Mouse (Mus musculus) intestine, embryonic 14.5 days (tissue): ENCODE results near the gene Tchhl1. TPM values are rescaled to one million over a fixed set of nuclear protein-coding genes. Genes with fewer than 3 reads are reported as not detected.
"Not testable (repeated sequence)": the region's sequence is repeated elsewhere in the genome, so short reads cannot be mapped to it uniquely, and the experiment has no call there.

Experiments used
- ATAC-seq: fragments of 200-750 bp; cut with Nextera tagmentation; replicated peaks from 2 replicates; pipeline ENCODE4 v1.8.0; 2017; ENCODE audit warnings: low read depth, moderate number of reproducible peaks, moderate TSS enrichment, moderate library complexity; ENCODE audit not compliant: low FRiP score, low TSS enrichment
- DNase-seq: peaks from one replicate; pipeline ENCODE4 v3.0.0-alpha.2; 2018; ENCODE audit warnings: low spot score
- H3K27ac ChIP-seq: fragments of 300-500 bp; sonication (generic); 2 replicates; pipeline ENCODE4 v1.5.1; 2014; ENCODE audit warnings: low read depth, mild to moderate bottlenecking, control low read depth
- H3K27me3 ChIP-seq: fragments of 300-500 bp; sonication (generic); replicated peaks from 2 replicates; pipeline ENCODE4 v1.6.1; 2014; ENCODE audit warnings: low read length, control low read depth; ENCODE audit not compliant: control insufficient read depth, insufficient read depth
- H3K36me3 ChIP-seq: fragments of 300-500 bp; sonication (generic); 2 replicates; pipeline ENCODE4 v1.6.1; 2014; ENCODE audit warnings: low read length, control low read depth; ENCODE audit not compliant: control insufficient read depth, insufficient read depth
- H3K4me1 ChIP-seq: fragments of 300-500 bp; sonication (generic); replicated peaks from 2 replicates; pipeline ENCODE4 v1.6.1; 2014; ENCODE audit warnings: low read length, control low read depth, mixed read lengths; ENCODE audit not compliant: control insufficient read depth, insufficient read depth
- H3K4me2 ChIP-seq: fragments of 300-500 bp; sonication (generic); 2 replicates; pipeline ENCODE4 v1.6.1; 2014; ENCODE audit warnings: low read length
- H3K4me3 ChIP-seq: fragments of 300-500 bp; sonication (generic); 2 replicates; pipeline ENCODE4 v1.5.1; 2014; ENCODE audit warnings: low read depth, low read length, control low read depth, mixed read lengths
- H3K9ac ChIP-seq: fragments of 300-500 bp; sonication (generic); 2 replicates; pipeline ENCODE4 v1.6.1; 2014; ENCODE audit warnings: mild to moderate bottlenecking, low read length
- H3K9me3 ChIP-seq: fragments of 300-500 bp; sonication (generic); 2 replicates; pipeline ENCODE4 v1.6.1; 2016; ENCODE audit warnings: low read length, control low read depth; ENCODE audit not compliant: control insufficient read depth
- WGBS: fragments of 180-500 bp; shearing (Covaris S2); extraction: QIAGEN DNeasy Blood & Tissue Kit; methylation state at CpG from one replicate; pipeline ENCODE4 v1.1.7; 2014; 5-methylcytosine and 5-hydroxymethylcytosine counted together
- polyA plus RNA-seq: library from polyadenylated mRNA; unstranded; fragments of >200 nt; fragmentation: Nextera tagmentation; extraction: Ambion mirVana; gene quantifications from 2 replicates; pipeline ENCODE4 v1.2.1, GENCODE M21; 2014

The Tchhl1 gene
- not detected in 2 replicates for polyA plus RNA-seq

DNA sequence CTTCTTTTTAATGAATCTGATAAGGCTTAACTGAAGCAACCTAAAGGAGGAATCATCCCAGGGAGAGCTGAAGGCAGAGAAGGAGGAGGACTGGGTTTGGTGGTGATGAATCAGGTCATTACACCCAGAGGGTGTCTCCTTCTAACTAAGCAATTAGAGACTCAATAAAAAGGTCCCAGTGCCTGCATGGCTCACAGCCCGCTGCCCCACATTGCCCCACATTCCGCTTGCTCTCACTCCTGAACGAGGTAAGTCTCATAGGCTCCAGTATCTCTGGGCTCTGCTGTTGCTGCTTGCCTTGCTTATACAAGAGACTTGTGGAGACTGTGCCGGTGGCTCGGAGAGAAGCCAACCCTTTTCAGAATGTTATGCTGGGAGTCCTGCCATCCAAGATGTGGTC, at the start of gene Tchhl1:
Tchhl1 (plus strand) TSS at position 194 of the 400 bp plus-strand sequence.
- no peak for DNase-seq
- no peaks in the 10 kb centered on the region for H3K36me3 ChIP-seq
- no peak within 1 kb of the TSS for H3K4me2 ChIP-seq
- H3K27ac ChIP-seq: no peak within 1 kb of the TSS
- H3K4me3 ChIP-seq: no peak within 1 kb of the TSS
- no peak within 1 kb of the TSS for H3K9ac ChIP-seq
- H3K27me3 ChIP-seq: no peaks in the 10 kb centered on the region
- WGBS: 48% methylated on average over 5 of the region's 5 CpGs
- H3K9me3 ChIP-seq: no peaks in the 10 kb centered on the region
- H3K4me1 ChIP-seq: no peaks in the 10 kb centered on the region
- ATAC-seq: no peak

DNA sequence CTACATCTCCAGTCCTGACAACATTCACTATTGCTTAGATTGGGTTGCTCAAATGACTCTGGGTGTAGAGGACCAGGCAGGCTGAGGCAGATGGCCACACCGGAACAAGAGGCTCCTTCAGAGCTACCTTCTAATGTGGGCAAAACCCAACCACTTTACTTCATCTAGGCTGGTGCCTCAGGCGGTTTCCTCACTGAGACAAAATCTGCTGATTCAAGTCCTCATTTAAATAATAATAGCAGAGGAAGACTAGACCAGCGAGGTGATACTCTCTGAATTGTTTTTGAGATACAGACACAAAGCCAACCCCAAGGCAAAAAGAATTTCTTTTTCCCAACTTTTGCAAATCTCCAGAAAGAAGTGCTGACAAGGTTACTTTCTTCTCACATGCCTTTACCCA, 36.9 kb upstream of the Tchhl1 start:
- WGBS: 61% methylated on average over 3 of the region's 3 CpGs
- H3K4me3 ChIP-seq: no peak overlapping the region
- H3K9me3 ChIP-seq: no peaks in the 10 kb centered on the region
- H3K36me3 ChIP-seq: no peaks in the 10 kb centered on the region
- H3K27ac ChIP-seq: no peak overlapping the region
- DNase-seq (no peak), ATAC-seq (no peak)
- H3K4me2 ChIP-seq: no peak overlapping the region
- no peak overlapping the region for H3K9ac ChIP-seq
- H3K27me3 ChIP-seq: no peaks in the 10 kb centered on the region
- H3K4me1 ChIP-seq: no peaks in the 10 kb centered on the region

DNA sequence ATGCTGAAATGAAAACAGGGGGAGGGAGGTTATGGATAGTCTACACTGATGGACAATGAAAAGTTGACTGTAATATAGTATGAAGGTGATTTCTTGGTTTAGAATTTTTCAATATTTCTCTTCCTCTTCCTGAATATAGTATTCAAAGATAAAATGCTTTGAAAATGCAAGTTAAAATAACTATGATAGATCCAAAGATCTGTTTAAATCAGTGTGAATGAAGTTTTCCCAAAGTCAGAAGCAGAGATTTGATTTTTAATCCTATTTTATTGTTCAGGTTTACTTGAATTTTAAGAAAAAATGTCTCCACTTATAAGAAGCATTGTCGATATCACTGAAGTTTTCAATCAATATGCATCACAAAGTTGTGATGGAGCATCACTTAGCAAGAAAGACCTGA, 26.5 kb upstream of the Tchhl1 start, which contains the start of gene Tchh:
Tchh (plus strand) TSS at position 301 of the 400 bp plus-strand sequence.
- H3K4me3 ChIP-seq: peak within 1 kb of the TSS; percentile 44; the same call in 1 of the 2 replicates
- no peak for DNase-seq
- H3K9ac ChIP-seq: no peak within 1 kb of the TSS
- 91% methylated on average over 1 of the region's 1 CpGs for WGBS
- H3K9me3 ChIP-seq: no peaks in the 10 kb centered on the region
- no peaks in the 10 kb centered on the region for H3K36me3 ChIP-seq
- H3K4me1 ChIP-seq: peaks cover 9% of the 10 kb centered on the region; the same call in 1 of the 2 replicates
- peaks cover 37% of the 10 kb centered on the region for H3K27me3 ChIP-seq
- peak within 1 kb of the TSS; percentile 94 for H3K4me2 ChIP-seq
- ATAC-seq: no peak
- H3K27ac ChIP-seq: no peak within 1 kb of the TSS

DNA sequence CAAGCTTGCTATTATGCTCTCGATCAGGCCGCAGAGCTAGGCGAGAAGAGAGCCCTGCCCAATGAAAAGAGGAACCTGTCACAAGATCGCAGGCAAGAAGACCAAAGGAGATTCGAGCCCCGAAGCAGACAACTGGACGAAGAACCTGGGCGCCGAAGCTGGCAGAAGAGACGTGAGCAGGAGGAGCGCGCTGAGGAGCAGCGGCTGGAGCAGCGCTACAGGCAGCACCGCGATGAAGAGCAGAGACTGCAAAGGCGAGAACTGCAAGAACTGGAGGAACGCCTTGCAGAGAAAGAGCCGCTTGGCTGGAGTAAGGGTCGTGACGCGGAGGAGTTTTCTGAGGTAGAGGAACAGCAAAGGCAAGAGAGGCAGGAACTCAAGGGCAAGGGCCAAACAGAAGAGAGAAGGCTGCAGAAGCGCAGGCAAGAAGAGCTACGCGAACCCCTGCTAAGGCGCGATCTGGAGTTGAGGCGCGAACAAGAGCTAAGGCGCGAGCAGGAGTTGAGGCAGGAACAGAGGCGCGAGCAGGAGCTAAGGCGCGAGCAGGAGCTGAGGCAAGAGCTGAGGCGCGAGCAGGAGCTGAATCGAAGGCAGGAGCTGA, 25.0 kb upstream of the Tchhl1 start:
- H3K27ac ChIP-seq: no peak overlapping the region
- no peak for ATAC-seq
- peaks cover 44% of the 10 kb centered on the region for H3K27me3 ChIP-seq
- H3K4me3 ChIP-seq: peak overlapping the region; percentile 44
- under 1% methylated on average over 38 of the region's 38 CpGs for WGBS
- peak overlapping the region; percentile 94 for H3K4me2 ChIP-seq
- H3K36me3 ChIP-seq: no peaks in the 10 kb centered on the region
- H3K9me3 ChIP-seq: no peaks in the 10 kb centered on the region
- peaks cover 12% of the 10 kb centered on the region; the same call in 1 of the 2 replicates for H3K4me1 ChIP-seq
- H3K9ac ChIP-seq: peak overlapping the region; percentile 20; the same call in 1 of the 2 replicates
- DNase-seq: peak; percentile 82

DNA sequence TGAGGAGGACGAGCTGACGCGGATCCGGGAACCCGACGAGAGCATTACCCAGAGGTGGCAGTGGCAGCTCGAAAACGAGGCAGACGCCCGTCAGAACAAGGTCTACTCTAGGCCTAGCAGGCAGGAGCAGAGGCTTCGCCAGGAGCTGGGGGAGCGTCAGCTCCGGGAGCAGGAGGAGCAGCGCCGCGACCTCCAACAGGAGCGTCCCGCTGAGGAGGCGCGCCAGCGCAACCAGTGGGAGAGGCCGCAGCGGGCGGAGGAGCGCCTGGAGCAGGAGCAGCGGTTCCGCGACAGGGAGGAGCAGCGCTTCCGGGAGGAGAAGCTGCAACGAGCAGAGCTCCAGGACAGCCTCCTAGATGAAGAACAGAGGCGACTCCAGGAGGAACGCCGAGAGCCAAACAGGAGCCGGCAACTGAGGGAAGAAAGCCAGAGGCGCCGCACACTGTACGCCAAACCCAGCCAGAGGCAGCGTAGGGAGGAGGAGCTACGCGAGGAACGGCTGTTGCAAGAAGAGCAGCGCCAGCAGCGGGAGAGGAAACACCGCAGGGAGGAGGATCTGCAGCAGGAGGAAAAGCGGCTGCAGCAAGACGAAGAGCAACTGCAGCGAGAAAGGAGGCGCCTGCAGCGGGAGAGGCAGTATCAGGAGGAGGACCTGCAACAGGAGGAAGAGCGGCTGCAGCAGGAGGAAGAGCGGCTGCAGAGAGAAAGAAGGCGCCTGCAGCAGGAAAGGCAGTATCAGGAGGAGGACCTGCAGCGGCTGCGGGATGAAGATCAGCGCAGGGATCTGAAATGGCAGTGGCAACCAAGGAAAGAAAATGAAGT, 24.0 kb upstream of the Tchhl1 start:
- Histone ChIP-seq H3K4me3 (peak overlapping the region; percentile 44), H3K9ac (peak overlapping the region; percentile 20), H3K36me3 (no peaks in the 10 kb centered on the region), H3K4me2 (peak overlapping the region; percentile 94), H3K9me3 (no peaks in the 10 kb centered on the region), H3K27me3 (peaks cover 46% of the 10 kb centered on the region), H3K27ac (peak overlapping the region; percentile 48), H3K4me1 (peaks cover 12% of the 10 kb centered on the region; the same call in 1 of the 2 replicates)
- peak; percentile 91 for DNase-seq
- 1% methylated on average over 52 of the region's 56 CpGs for WGBS
- peak; percentile 79 for ATAC-seq

DNA sequence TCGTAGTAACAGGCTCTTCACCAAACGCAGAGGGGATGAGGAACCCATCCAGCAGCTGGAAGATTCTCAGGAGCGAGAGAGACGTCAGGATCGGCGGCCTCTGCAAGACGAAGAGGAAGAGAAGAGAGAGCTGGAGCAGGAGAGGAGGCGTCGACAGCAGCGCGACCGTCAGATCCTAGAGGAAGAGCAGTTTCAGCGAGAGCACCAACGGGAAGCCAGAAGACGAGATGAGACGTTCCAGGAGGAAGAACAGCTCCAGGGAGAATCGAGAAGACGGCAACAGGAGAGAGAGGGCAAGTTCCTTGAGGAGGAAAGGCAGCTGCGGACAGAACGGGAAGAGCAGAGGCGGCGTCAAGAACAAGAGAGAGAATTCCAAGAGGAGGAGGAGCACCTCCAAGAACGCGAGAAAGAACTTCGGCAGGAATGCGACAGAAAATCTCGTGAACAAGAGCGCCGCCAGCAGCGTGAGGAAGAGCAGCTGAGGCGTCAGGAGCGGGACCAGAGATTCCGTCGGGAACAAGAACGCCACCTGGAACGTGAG, 23.3 kb upstream of the Tchhl1 start:
- Histone ChIP-seq H3K4me1 (peaks cover 12% of the 10 kb centered on the region; the same call in 1 of the 2 replicates), H3K4me2 (peak overlapping the region; percentile 94), H3K36me3 (no peaks in the 10 kb centered on the region), H3K9ac (peak overlapping the region; percentile 20), H3K27ac (peak overlapping the region; percentile 48; the same call in 1 of the 2 replicates), H3K4me3 (peak overlapping the region; percentile 44), H3K9me3 (no peaks in the 10 kb centered on the region), H3K27me3 (peaks cover 46% of the 10 kb centered on the region)
- ATAC-seq (no peak), DNase-seq (peak; percentile 84)
- under 1% methylated on average over 36 of the region's 36 CpGs for WGBS

DNA sequence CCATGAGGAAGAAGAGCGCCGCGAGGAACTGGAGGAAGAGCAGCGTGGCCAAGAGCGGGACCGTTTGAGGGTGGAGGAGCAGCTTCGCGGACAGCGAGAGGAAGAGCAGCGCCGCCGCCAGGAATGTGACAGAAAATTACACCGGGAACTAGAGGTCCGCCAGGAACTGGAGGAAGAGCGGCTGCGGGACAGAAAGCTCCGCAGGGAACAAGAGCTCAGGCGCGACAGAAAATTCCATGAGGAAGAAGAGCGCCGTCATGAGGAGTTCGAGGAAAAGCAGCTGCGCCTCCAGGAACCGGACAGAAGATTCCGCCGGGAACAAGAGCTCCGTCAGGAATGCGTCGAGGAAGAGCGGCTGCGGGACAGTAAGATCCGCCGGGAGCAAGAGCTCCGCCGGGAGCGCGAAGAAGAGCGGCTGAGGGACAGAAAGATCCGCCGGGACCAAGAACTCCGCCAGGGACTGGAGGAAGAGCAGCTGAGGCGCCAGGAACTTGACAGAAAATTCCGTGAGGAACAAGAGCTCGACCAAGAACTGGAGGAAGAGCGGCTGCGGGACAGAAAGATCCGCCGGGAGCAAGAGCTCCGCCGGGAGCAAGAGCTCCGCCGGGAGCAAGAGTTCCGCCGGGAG, 22.3 kb upstream of the Tchhl1 start:
- Histone ChIP-seq H3K4me1 (peaks cover 12% of the 10 kb centered on the region; the same call in 1 of the 2 replicates), H3K27me3 (peaks cover 39% of the 10 kb centered on the region), H3K4me3 (peak overlapping the region; percentile 44), H3K9ac (peak overlapping the region; percentile 34; the same call in 1 of the 2 replicates), H3K36me3 (no peaks in the 10 kb centered on the region), H3K4me2 (peak overlapping the region; percentile 94), H3K9me3 (no peaks in the 10 kb centered on the region), H3K27ac (no peak overlapping the region)
- peak; percentile 79 for DNase-seq
- WGBS: under 1% methylated on average over 54 of the region's 54 CpGs
- no peak for ATAC-seq

DNA sequence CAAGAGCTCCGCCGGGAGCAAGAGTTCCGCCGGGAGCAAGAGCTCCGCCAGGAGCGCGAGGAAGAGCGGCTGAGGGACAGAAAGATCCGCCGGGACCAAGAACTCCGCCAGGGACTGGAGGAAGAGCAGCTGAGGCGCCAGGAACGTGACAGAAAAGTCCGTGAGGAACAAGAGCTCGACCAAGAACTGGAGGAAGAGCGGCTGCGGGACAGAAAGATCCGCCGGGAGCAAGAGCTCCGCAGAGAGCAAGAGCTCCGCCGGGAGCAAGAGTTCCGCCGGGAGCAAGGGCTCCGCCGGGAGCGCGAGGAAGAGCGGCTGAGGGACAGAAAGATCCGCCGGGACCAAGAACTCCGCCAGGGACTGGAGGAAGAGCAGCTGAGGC, 21.8 kb upstream of the Tchhl1 start:
- peak overlapping the region; percentile 94 for H3K4me2 ChIP-seq
- peak; percentile 20; the same call in 1 of the 2 replicates for ATAC-seq
- H3K9me3 ChIP-seq, DNase-seq, H3K36me3 ChIP-seq: not testable (repeated sequence)
- peaks cover 12% of the 10 kb centered on the region; the same call in 1 of the 2 replicates for H3K4me1 ChIP-seq
- H3K27ac ChIP-seq: peak overlapping the region; percentile 62; the same call in 1 of the 2 replicates
- peak overlapping the region; percentile 44 for H3K9ac ChIP-seq
- H3K27me3 ChIP-seq: peaks cover 34% of the 10 kb centered on the region
- H3K4me3 ChIP-seq: peak overlapping the region; percentile 44
- WGBS: 1% methylated on average over 32 of the region's 32 CpGs
